Mouse (Mus musculus) cerebellum, adult (tissue): ENCODE results near the gene Myl3.

Source experiments
- ATAC-seq: cut with Nextera tagmentation; 2 replicates; pipeline ENCODE4 v1.9.2; 2017; ENCODE audit warnings: mild to moderate bottlenecking, moderate library complexity, mixed read lengths; ENCODE audit not compliant: insufficient number of reproducible peaks, low FRiP score, low TSS enrichment

Gene Myl3

GRCm38 (mm10) chr9:110813789-110814188 lies 72.1 kb downstream of the Myl3 start, which contains the start of gene Prss44:
Gene Prss44 (plus strand): TSS chr9:110813994.
- ATAC-seq, result no peak
